Mouse (Mus musculus): ENCODE measurements at regions not wholly inside any gene's neighbourhood (a gene's known extent, or its start where the extent isn't known, plus 50 kb on each side); places are given as distances from the start of the nearest gene placed in this dataset.

GRCm38 (mm10) chr15:58718282-58718681 lies 170.8 kb upstream of the Gm49356 start:
- Histone ChIP-seq H3K4me3 (ENCODE audit: low read length) (no peak overlapping the region), H3K36me3 (ENCODE audit: control insufficient read depth, insufficient read depth, low read length) (no peaks in the 10 kb centered on the region), H3K4me1 (ENCODE audit: control insufficient read depth, insufficient read depth, low read depth, low read length) (no peaks in the 10 kb centered on the region), H3K9ac (ENCODE audit: low read depth, low read length) (no peak overlapping the region), H3K4me2 (ENCODE audit: low read length) (no peak overlapping the region), H3K9me3 (ENCODE audit: control insufficient read depth, low read length) (no peaks in the 10 kb centered on the region), H3K27me3 (replicated peaks; ENCODE audit: control insufficient read depth, insufficient read depth, low read length) (no peaks in the 10 kb centered on the region), H3K27ac (ENCODE audit: low read depth, low read length) (no peak overlapping the region)
- no peak for ATAC-seq
- 77% methylated on average over 7 of the region's 7 CpGs for WGBS

- Histone ChIP-seq H3K9ac (ENCODE audit: low read depth, low read length) (no peak overlapping the region), H3K27ac (ENCODE audit: low read depth, low read length) (no peak overlapping the region), H3K9me3 (ENCODE audit: control insufficient read depth, low read length) (no peaks in the 10 kb centered on the region), H3K27me3 (replicated peaks; ENCODE audit: control insufficient read depth, insufficient read depth, low read length) (no peaks in the 10 kb centered on the region), H3K4me2 (ENCODE audit: low read length) (no peak overlapping the region), H3K36me3 (ENCODE audit: control insufficient read depth, insufficient read depth, low read length) (no peaks in the 10 kb centered on the region), H3K4me1 (ENCODE audit: control insufficient read depth, insufficient read depth, low read depth, low read length) (no peaks in the 10 kb centered on the region), H3K4me3 (ENCODE audit: low read length) (no peak overlapping the region)
- peak; percentile 56; the same call in 1 of the 2 replicates for ATAC-seq
- 78% methylated on average over 6 of the region's 6 CpGs for WGBS
These were observed 169.7 kb upstream of the Gm49356 start for GRCm38 (mm10) chr15:58719410-58719809.

- Histone ChIP-seq H3K4me2 (ENCODE audit: low read length) (no peak overlapping the region), H3K9me3 (ENCODE audit: control insufficient read depth, low read length) (no peaks in the 10 kb centered on the region), H3K36me3 (ENCODE audit: control insufficient read depth, insufficient read depth, low read length) (no peaks in the 10 kb centered on the region), H3K27me3 (replicated peaks; ENCODE audit: control insufficient read depth, insufficient read depth, low read length) (no peaks in the 10 kb centered on the region), H3K4me3 (ENCODE audit: low read length) (no peak overlapping the region), H3K4me1 (ENCODE audit: control insufficient read depth, insufficient read depth, low read depth, low read length) (no peaks in the 10 kb centered on the region), H3K9ac (ENCODE audit: low read depth, low read length) (no peak overlapping the region), H3K27ac (ENCODE audit: low read depth, low read length) (no peak overlapping the region)
- ATAC-seq: no peak
- WGBS: 89% methylated on average over 4 of the region's 4 CpGs
These were observed 162.1 kb upstream of the Gm49356 start for GRCm38 (mm10) chr15:58727041-58727440.

GRCm38 (mm10) chr15:58728264-58728663 lies 160.8 kb upstream of the Gm49356 start:
- H3K27me3 ChIP-seq (replicated peaks; ENCODE audit: control insufficient read depth, insufficient read depth, low read length): no peaks in the 10 kb centered on the region
- no peaks in the 10 kb centered on the region for H3K4me1 ChIP-seq (ENCODE audit: control insufficient read depth, insufficient read depth, low read depth, low read length)
- H3K27ac ChIP-seq (ENCODE audit: low read depth, low read length): no peak overlapping the region
- no peak for ATAC-seq
- H3K4me3 ChIP-seq (ENCODE audit: low read length): no peak overlapping the region
- no peaks in the 10 kb centered on the region for H3K9me3 ChIP-seq (ENCODE audit: control insufficient read depth, low read length)
- no peak overlapping the region for H3K4me2 ChIP-seq (ENCODE audit: low read length)
- WGBS: 85% methylated on average over 2 of the region's 2 CpGs
- H3K9ac ChIP-seq (ENCODE audit: low read depth, low read length): no peak overlapping the region
- H3K36me3 ChIP-seq (ENCODE audit: control insufficient read depth, insufficient read depth, low read length): no peaks in the 10 kb centered on the region

- Histone ChIP-seq H3K4me2 (ENCODE audit: low read length) (no peak overlapping the region), H3K27ac (ENCODE audit: low read depth, low read length) (no peak overlapping the region), H3K27me3 (replicated peaks; ENCODE audit: control insufficient read depth, insufficient read depth, low read length) (no peaks in the 10 kb centered on the region), H3K4me1 (ENCODE audit: control insufficient read depth, insufficient read depth, low read depth, low read length) (no peaks in the 10 kb centered on the region), H3K36me3 (ENCODE audit: control insufficient read depth, insufficient read depth, low read length) (no peaks in the 10 kb centered on the region), H3K9me3 (ENCODE audit: control insufficient read depth, low read length) (no peaks in the 10 kb centered on the region), H3K9ac (ENCODE audit: low read depth, low read length) (no peak overlapping the region), H3K4me3 (ENCODE audit: low read length) (no peak overlapping the region)
- 0 out of 2 replicates have a peak, but pooled peaks have one; percentile 1 for ATAC-seq
- 84% methylated on average over 4 of the region's 4 CpGs for WGBS
These were observed 158.2 kb upstream of the Gm49356 start for GRCm38 (mm10) chr15:58730861-58731260.

- no peaks in the 10 kb centered on the region for H3K9me3 ChIP-seq (ENCODE audit: control insufficient read depth, low read length)
- ATAC-seq: no peak
- no peak overlapping the region for H3K27ac ChIP-seq (ENCODE audit: low read depth, low read length)
- no peaks in the 10 kb centered on the region for H3K27me3 ChIP-seq (replicated peaks; ENCODE audit: control insufficient read depth, insufficient read depth, low read length)
- H3K36me3 ChIP-seq (ENCODE audit: control insufficient read depth, insufficient read depth, low read length): no peaks in the 10 kb centered on the region
- no peak overlapping the region for H3K4me3 ChIP-seq (ENCODE audit: low read length)
- no peaks in the 10 kb centered on the region for H3K4me1 ChIP-seq (ENCODE audit: control insufficient read depth, insufficient read depth, low read depth, low read length)
- no peak overlapping the region for H3K9ac ChIP-seq (ENCODE audit: low read depth, low read length)
- no peak overlapping the region for H3K4me2 ChIP-seq (ENCODE audit: low read length)
- WGBS: 66% methylated on average over 7 of the region's 7 CpGs
These were observed 157.8 kb upstream of the Gm49356 start for GRCm38 (mm10) chr15:58731346-58731745.

- Histone ChIP-seq H3K9ac (ENCODE audit: low read depth, low read length) (no peak overlapping the region), H3K27me3 (replicated peaks; ENCODE audit: control insufficient read depth, insufficient read depth, low read length) (no peaks in the 10 kb centered on the region), H3K4me3 (ENCODE audit: low read length) (no peak overlapping the region), H3K4me1 (ENCODE audit: control insufficient read depth, insufficient read depth, low read depth, low read length) (no peaks in the 10 kb centered on the region), H3K4me2 (ENCODE audit: low read length) (no peak overlapping the region), H3K27ac (ENCODE audit: low read depth, low read length) (no peak overlapping the region), H3K9me3 (ENCODE audit: control insufficient read depth, low read length) (no peaks in the 10 kb centered on the region), H3K36me3 (ENCODE audit: control insufficient read depth, insufficient read depth, low read length) (no peaks in the 10 kb centered on the region)
- peak; percentile 77 for ATAC-seq
- WGBS: 47% methylated on average over 13 of the region's 13 CpGs
These were observed 157.0 kb upstream of the Gm49356 start for GRCm38 (mm10) chr15:58731952-58732642.

All from hindbrain, embryonic 16.5 days (tissue).